Mouse (Mus musculus) granulocyte monocyte progenitor cell, adult 5-6 weeks (primary cell): ENCODE measurements around the gene Sec1. TPM values are rescaled to one million over a fixed set of nuclear protein-coding genes. Genes with fewer than 3 reads are reported as not detected.
A peak's percentile ranks its signal among the peaks of the same experiment; 100 is the strongest.

Source experiments
- ATAC-seq: replicated peaks from 2 replicates; pipeline ENCODE4 v1.8.0; 2016; ENCODE audit warnings: mild to moderate bottlenecking, moderate TSS enrichment, inconsistent platforms; ENCODE audit not compliant: poor library complexity, severe bottlenecking
- total RNA-seq, 2 experiments: library from RNA; stranded (forward) in 1 of 2; stranded (reverse) in 1 of 2; fragments of 200-712, 200-1000 nt in 1 of 2; fragments of >200 nt in 1 of 2; fragmentation: Nextera tagmentation in 1 of 2; gene quantifications; 2 replicates each; pipeline ENCODE4 v1.2.3; 2014 to 2017

The Sec1 gene
- not detected in 2 replicates for total RNA-seq (2014; fragmentation: Nextera tagmentation)
- total RNA-seq (2017), result not detected in 2 replicates

DNA sequence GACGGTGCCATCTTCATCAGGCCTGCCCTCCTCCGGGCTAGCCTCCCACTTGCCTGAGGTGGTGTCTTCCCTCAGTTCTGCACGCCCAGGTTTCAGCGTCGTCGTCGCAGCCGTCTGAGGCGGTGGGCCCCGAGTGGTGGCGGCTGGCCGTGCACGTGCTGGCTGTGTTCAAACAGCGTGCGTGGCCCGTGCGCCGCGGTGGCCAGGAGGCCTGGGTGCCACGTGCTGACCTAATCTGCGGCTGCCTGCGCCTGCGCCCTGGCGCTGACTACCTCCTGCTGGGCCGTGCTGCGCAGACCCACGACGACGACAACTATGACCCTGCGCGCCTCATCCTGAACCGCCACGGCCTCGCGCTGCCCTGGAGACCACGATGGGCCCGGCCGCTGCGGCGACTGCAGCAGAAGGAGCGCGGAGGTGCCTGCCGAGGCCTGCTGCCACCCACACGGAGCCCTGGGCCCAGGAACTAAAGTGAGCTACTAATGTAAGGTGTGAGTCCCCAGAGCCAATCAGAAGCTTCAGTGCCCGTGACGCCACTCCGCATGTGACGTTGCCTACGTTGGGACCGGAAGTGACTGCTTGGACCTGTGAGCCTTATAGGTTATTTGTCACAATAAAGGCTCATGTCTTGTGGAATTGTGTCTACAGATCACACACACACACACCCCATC lies at the start of gene Sec1:
TSS of gene Sec1 (minus strand) at position 482 of the 671 bp plus-strand sequence.
- ATAC-seq, result no peak

DNA sequence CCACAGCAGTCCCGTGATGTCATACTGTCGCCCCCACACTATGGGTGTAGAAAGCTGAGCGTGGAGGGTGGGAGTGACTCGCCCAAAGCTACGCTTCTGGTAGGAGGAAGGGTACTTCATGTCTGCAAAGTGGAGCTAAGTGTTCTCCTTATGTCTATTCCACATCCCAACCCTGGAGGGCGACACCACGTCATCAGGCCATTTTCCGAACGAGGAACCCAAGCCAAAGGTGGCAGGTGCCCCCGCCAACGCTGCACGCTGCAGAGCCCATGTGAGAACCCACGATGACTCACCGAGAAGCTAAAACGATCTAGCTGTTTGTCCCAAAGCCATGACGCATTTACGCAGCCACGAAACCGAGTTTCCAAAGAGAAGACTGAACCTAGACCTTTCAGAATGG lies 48.1 kb upstream of the Sec1 start:
- ATAC-seq, result peak; percentile 60

DNA sequence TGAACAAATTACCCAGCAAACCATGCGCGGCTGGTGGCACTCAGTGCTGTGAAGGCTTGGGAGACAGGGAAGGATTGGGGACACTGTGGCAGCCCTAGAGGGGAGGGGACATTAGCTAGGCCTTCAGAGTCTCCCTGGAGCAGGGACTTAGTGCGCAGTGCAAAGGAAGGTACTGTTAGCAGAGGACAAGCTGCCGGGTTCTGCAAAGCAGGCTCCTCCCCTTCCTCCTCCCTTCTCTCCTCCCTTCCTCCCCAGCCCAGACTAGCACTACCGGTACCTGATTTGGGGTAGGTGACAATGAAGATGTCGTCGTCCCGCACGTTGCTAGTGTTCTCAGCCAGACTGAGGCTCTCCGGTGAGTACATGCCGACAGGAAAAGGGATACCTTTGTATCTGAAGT lies 47.6 kb upstream of the Sec1 start:
- ATAC-seq, result peak; percentile 71

DNA sequence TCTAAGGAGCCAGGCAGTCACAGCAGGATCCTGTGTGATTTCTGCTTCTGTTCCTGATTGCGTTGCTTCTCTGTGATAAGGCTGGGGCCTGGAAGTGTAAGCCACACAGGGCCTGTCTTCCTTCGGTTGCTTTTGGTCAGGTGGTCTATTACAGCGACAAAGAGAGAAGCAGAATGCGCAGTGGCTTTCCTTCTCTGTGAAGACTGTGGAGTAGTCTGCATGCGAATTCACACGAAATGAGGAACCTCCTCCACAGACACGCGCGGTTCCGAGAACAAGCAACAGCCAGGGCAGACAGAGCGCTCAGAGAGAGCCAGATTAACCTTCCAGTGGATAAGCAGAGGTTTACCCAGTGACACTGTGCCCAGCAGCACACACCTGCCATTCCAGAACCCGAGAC lies 47.1 kb upstream of the Sec1 start:
- peak; percentile 39 for ATAC-seq

DNA sequence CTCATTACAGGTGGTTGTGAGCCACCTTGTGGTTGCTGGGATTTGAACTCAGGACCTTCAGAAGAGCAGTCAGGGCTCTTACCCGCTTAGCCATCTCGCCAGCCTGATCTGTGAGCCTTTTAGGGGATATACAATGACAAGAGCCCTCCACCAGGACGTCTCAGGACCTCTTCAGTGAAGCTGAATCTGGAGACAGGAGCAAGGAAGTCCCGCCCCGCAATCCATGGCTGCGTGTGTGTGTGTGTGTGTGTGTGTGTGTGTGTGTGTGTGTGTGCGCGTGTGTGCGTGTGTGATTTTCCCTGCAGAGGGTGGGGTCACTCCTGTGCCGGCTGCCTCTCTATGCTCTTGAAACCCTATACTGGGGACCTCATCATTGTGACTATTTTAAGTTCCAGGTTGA lies 45.6 kb upstream of the Sec1 start:
- ATAC-seq, result no peak

DNA sequence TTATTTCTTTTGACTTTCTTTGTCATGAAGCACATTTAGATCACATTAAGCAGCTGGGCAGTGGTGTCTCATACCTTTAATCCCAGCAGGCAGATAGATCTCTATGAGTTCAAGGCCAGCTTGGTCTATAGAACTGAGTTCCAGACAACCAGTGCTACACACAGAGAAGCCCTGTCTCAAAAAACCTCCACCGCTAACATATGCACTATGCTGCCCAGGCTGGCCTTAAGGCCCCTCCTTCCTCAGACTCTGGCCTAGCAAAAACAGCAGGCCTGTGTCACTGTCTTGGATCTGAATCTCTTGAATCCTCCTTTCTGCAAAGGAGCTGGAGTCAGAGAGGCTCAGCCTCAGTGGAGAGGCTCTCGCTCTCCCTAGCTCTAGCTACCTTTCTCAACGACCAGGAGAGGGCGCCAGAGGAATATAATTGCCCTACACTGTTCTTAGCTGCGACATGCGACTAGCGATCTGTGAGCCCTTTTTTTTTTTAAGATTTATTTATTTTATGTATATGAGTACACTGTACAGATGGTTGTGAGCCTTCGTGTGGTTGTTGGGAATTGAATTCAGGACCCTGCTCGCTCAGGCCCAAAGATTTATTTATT lies 45.1 kb upstream of the Sec1 start:
- peak; percentile 47 for ATAC-seq

DNA sequence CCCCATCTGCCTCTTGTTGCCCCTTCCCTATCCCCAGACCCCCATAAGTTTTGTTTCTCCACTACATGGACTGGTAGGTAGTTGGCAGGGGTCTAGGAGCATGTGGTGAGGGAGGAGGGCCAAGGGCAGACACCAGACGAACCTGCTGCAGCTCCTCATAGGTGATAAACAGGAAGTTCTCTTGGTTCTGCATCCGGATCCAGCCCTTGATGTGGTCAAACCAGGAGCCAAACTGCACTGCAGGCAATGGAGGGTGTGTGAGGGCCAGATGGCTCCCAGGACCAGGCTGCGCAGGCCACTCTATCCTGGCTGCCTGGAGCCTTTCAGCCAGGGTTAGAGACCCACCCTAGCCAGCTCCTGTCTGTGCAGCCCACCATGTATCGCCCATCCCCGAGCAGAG lies 39.3 kb upstream of the Sec1 start:
- 0 out of 2 replicates have a peak, but pooled peaks have one; percentile 20 for ATAC-seq

DNA sequence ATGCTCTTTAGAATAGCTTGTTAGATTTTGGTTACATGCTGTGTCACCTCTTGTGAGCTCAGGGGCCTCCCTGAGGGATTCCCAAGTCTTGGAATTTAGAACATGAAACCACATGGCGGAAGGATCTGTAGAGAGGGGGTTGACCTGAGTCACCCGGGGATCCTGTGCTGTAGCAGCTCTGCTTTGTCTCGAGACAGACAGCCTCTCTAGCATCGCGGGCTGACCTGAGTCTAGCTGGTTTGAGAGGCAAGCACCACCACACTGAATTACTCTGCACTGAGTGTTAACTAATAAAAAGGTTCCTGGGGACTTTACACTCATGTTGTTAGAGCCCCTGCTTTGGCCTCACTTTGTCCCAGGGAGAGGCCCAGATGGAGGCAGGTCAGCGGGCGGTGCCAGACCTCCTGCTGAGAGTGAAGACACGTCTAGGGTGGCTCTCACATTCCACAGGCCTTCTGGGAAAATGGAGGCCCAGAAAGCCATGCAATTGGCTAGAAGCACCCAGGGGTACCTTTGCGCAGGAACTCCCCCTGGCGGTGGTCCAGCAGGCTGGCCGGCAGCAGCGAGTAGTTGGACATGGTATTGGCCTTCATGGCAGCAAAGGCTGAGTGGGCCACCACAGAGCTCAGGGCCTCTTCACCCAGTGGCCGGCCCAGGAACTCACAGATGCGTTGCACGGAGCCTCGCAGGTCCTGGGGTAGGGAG lies 36.7 kb upstream of the Sec1 start:
- ATAC-seq, result peak; percentile 82

DNA sequence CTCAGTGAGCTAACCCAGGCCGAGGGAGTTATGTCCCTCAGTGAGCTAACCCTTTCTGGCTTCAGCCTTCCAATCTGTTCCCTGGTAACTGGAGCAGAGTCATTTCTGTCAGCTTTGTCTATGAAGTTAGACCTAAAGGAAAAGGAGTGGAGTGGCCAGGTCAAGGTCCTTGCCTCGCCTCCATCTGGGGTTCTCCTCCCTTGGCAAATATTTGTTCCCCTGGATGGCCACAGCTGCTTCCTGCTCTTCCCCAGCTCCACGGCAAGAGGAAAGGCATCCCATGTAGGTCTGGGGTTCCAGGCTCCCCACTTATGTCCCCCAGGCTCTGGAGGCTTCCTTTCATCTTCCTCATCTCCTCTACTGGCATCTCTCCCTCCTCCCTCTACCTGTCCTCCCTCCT lies 33.4 kb upstream of the Sec1 start:
- no peak for ATAC-seq

DNA sequence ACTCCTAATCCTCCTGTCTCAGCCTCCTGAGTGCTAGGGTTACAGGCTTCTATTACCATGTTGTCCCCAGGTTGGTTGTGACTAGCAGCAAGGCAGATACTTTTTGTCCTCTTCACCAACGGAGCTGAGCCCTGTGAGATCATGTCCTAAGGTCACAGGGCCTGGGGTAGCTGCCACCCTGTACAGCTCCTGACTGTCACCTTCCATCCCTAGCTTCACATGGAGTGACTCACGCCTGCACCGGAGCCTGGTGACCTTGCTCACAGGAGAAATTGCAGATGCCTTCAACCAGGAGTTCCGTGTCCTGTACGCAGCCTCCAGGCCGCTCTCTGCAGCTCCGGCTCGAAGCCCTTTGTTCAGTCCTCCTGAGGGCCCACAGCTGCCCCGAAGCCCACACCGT lies 32.2 kb upstream of the Sec1 start:
- ATAC-seq, result no peak

DNA sequence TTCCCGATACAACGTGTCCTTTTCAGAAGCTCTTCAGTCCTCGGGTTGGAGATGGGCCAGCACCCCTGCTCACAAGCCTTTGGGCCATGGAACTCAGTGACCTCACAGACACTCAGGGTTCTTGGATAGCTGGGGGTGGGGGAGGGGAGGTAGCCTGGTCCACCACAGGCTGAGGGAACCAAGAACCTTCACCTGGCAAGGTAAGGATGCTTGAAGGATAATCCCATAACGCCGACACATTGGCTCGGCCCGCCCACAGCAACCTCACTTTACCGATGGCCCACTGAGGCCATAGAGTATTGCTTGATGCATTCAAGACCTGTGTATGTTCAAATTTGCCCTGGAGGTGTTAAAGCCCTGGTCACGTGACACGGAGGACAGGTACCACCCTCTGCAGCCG lies 31.5 kb upstream of the Sec1 start, which contains the start of gene Spaca4:
TSS of gene Spaca4 (minus strand) at position 101 of the 400 bp plus-strand sequence.
- no peak for ATAC-seq

DNA sequence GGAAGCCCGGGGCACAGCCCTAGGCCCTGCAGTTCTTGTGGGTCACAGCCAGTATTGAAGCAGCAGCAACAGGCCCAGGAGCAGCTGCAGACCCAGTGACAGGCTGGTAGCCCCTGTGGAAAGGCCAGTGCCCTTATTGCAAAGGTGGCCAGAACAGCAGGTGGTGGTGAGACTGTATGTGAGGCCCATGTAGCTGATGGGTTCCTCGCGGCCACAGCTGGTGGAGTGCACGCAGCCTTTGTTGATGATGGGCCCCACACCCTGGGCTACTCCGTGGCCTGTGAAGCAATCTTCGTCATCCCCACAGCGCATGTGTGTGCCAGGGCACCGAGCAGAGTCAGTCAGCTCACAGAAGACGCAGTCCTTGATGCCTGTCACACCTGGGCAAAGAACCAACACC lies 30.9 kb upstream of the Sec1 start:
- no peak for ATAC-seq

DNA sequence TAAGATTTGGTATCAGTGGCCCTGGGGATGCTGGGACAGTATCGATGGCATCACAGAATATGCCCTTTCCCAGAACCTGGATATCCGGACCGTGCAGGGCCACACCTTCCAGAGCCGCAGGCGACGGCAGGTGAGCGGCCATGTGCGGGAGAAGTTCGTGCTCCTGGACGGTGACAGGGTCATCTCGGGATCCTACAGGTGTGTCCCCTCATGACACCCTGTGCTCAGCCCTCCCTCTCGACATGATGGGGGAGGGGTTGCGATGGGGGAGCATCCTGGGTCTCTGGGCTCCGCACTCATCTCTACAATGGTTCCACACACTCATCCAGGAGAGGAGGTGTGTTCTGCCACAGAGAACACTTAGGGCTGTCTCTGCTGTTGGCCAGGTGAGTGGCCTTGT lies 29.6 kb upstream of the Sec1 start:
- no peak for ATAC-seq

DNA sequence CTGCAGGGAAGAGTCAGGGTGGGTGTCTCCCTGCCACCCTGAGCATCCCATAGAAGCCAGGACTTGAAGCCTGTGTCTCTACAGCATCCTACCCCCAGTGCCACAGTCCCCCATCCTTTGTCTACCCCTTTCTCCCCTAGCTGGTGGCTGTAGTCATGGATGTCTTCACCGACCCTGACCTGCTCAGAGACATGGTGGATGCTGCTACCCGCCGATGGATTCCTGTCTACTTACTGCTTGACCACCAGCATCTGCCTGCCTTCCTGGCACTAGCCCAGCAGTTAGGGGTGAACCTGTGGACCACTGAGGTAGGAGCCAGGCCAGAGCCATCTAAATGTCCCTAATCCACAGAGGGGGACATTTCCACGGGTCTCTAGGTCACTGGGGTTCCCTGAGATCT lies 29.1 kb upstream of the Sec1 start:
- ATAC-seq, result no peak

DNA sequence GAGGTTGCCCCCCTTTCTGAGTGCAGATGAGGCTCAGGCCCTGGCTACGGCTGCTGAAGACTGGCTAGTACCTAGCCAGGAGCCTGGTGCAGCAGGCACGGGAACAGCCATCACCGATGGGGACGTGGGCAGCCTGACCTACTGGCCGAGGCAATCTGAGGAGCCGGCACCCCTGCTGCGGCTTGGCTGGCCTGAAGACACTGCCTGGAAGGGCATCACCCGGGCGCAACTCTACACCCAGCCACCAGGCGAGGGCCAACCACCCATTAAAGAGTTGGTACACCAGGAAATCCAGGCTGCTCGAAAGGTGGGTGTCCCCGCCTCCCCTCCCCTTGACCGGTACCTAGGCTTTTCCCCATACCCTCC lies 28.1 kb upstream of the Sec1 start:
- ATAC-seq, result no peak

DNA sequence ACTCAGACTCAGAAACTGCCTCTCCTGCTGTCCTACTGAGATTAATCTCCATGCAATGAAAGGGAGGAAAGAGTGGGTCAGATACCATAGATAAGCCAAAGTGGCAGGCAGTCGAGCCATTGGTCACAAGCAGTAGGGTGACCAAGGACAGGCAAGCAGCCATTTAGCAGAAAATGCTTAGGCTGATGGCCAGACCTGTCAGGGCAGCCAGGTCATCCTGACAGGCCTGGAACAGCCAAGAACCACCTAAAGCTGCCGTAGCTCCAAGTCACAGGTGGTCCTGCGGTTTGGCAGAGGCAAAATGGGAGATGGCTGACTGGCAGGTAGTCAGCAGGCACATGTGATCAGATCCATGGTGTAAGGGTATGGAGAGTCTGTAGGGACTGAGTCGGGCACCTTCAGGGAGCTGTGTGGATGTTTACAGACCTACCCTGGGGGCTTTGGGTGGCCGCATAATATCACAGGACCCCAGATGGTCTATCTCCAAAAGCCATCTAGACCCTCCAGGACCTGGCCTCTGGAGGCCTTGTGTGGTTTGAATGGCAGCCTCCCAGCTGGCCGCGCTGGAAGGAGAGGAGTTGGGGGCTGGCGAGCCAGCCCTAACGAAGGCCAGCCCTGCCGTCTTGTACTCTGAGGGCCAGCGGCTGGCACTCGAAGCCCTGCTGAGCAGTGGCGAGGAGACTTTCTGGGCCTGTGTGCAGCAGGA lies 27.6 kb upstream of the Sec1 start:
- no peak for ATAC-seq

DNA sequence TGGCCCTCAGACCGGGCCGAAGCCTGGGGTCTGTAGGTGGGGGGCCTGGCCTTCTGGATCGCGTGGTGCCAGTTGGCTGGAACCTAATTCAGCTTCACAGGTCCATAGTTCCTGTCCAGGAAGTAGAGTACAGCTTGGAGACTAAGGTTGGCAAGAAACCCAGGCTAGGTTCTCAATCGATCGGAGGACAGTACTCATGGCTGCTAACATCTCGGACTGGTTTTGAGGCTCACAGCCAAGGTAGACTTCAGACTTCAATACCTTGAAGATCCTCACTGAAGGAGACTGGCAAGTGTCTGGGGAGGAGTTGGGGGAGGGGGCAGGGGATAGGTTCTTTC lies 27.0 kb upstream of the Sec1 start:
- ATAC-seq, result no peak

DNA sequence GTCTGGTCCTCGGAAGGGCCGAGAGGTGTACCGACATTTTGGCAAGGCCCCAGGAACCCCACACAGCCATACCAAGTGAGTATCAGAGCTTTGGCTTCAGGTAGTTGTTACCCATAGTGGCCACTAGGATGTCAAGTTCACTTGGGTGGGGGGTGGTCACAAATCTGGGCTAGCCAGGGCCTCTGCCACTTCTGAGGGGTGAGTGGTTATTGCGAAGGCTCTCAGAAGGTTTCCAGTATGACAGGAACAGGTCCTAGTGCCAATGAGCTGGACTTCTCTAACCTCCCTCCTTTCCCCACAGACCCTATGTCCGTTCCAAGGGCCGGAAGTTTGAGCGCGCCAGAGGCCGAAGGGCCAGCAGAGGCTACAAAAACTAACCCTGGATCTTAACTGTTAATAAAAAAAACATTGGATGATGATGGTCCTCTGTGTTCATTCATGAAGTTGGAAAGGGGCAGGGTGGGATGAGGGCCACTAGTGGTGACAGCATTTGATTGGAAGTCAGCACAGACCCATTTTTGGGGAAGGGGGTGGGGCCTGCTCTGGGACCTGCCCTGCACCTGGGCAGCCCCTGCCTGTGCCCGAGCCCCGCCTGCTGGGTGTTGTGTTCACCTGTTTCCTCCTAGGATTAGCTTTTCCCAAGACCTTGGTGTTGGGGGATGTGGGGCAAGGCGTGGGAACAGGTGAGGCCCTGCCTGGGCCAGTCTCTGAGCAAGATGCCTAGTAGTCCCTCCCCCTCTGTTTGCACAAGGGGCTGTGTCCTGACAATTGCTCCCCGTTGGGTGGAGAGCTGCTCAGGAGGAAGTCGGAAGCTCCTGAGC lies 26.4 kb upstream of the Sec1 start, which contains the start of gene Fam83e:
TSS of gene Fam83e (plus strand) at position 800 of the 821 bp plus-strand sequence.
- no peak for ATAC-seq

DNA sequence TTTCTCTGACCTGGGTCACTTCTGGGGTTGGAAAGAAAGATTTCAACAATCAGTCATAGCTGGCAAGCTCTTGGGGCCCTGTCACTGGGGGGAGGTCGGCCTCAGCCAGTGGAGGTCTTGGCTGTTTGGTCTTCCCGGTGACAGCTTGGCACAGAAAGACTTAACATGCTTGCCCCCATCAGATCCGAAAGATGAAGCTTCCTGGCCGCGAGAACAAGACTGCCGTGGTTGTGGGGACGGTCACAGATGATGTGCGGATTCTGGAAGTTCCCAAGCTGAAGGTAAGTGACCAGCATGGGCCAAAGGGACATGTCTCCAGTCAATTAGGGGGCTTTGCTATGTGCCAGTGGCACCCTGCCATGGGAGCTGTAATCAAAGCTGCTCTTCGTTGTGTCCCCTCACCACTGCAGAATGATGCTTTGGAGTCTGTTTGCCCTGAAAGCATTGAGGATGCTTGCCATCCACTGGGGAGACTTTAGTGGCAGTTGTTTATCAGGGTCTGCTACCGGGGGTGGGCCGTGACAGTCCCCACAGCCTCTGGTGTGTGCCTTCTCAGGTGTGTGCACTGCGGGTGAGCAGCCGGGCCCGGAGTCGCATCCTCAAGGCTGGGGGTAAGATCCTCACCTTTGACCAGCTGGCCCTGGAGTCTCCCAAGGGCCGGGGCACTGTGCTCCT lies 25.7 kb upstream of the Sec1 start:
- no peak for ATAC-seq

DNA sequence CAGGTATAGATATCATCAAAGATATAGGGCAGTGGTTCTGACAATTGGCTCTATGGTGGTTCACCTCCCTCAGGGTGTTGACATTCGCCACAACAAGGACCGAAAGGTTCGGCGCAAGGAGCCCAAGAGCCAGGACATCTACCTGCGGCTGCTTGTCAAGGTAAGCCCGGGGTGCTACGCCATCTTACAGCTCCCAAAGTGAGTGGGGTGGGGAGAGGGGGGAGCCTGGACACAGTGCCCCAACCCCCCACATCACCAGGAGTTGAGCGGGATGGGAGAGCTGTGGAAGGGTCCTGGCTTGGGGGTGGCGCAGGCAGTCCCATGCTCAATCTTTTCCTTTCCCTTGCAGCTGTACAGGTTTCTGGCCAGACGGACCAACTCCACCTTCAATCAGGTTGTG lies 25.0 kb upstream of the Sec1 start:
- no peak for ATAC-seq
